Mouse (Mus musculus) hematopoietic multipotent progenitor cell, adult 10-12 weeks (in vitro differentiated cells): ENCODE results near the gene Olfr1504. TPM values are rescaled to one million over a fixed set of nuclear protein-coding genes. Genes with fewer than 3 reads are reported as not detected.

Experiments
- polyA plus RNA-seq: library from polyadenylated mRNA; stranded (reverse); fragments of >175 nt; gene quantifications from 2 replicates; pipeline ENCODE4 v1.2.3, GENCODE M21; 2012; ENCODE audit warnings: low replicate concordance

Olfr1504 gene
- polyA plus RNA-seq: not detected in 2 replicates

DNA sequence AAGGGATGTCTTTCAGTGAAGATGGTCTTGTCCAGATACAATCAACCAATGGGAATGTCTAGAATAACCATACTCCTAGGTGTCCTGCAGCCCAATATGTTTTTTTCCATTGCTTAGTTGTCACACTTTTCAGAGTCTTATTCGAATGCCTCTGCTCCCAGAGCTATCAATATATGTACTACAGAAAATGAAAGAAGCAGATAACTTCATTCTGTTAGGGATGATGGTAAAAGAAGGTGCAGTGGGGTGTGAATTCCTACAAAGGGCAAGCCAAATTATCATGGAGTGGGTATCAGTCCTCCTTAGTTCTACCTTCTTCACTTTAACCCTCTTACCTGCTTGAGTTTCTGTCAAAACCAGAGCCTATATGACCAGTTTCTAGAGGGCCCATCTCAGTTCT lies at the start of gene Olfr1504:
Olfr1504 (minus strand) TSS at position 101 of the 400 bp plus-strand sequence.

DNA sequence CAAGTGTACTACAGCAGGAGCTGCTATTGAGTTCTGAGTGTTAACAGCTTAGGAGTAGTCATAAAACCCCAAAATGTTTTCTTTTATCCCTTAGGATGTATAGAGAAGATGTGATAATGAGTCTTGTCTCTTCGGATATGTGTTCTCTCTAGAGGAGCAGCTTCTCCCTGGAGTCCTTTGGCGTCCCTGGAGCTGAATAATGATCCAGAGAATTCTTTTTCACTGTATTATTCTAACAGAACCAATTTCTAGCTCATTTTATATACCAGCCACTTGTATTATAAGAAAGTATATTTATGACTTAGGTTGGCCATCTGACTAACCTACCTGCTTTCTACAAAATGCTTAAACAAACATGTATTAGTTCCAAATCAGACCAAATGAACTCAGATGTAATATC lies 15.5 kb upstream of the Olfr1504 start, which contains the start of gene Olfr1505:
Olfr1505 (plus strand) TSS at position 301 of the 400 bp plus-strand sequence.

DNA sequence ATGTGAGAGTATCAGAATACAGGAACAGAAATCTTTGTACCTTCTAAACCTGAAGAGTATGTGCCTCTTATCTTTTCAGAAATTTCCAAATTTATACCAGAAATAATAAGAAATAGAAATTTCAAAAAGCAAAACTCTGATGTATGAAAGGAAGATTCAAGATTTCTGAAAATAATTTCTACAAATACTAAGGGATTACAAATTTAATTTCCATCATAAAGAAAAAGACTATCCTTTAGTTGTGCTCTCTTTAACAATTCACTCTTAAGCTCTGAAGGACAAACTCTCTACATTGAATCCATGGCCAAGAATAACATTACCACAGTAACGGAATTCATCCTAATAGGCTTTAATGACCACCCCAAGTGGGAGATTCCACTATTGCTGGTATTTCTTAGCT lies 36.2 kb downstream of the Olfr1504 start, which contains the start of gene Olfr1502:
Olfr1502 (plus strand) TSS at position 301 of the 400 bp plus-strand sequence.

DNA sequence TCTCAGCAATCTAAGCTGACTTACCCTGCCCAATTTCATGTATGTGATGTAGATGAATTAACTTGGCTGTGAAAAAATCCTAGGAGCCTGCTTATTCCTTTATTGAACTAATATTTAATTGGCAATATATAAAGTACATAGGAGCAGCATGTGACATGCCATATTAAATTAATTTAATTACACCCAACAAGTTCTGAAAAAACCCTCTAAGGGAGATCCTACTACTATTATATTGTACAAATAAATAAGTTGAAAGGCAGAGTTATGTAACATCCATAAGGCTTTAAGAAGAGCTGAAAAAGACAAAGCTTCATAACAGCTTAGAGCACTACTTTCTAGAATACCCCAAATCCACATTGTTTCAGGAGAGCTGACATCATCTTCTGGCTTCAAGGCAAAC lies 47.1 kb downstream of the Olfr1504 start, which contains the start of gene Olfr1501:
Olfr1501 (minus strand) TSS at position 101 of the 400 bp plus-strand sequence.

Other genes with a start within 250 kb of the Olfr1504 start
- gene Olfr1490, start 246.8 kb downstream of the Olfr1504 start, polyA plus RNA-seq: not detected in 2 replicates
- not detected in 2 replicates for gene Olfr1491, start 200.7 kb downstream of the Olfr1504 start, polyA plus RNA-seq
- gene Olfr1493-ps1, start 174.7 kb downstream of the Olfr1504 start, polyA plus RNA-seq: not detected in 2 replicates
- not detected in 2 replicates for gene Olfr1494, start 158.2 kb downstream of the Olfr1504 start, polyA plus RNA-seq
- gene Olfr1495, start 133.3 kb downstream of the Olfr1504 start, polyA plus RNA-seq: not detected in 2 replicates
- not detected in 2 replicates for gene Olfr1496, start 120.0 kb downstream of the Olfr1504 start, polyA plus RNA-seq
- not detected in 2 replicates for gene Olfr1497, start 99.7 kb downstream of the Olfr1504 start, polyA plus RNA-seq
- not detected in 2 replicates for gene Olfr1499, start 78.5 kb downstream of the Olfr1504 start, polyA plus RNA-seq
- not detected in 2 replicates for gene Olfr1500, start 67.4 kb downstream of the Olfr1504 start, polyA plus RNA-seq
- gene Olfr1501, start 47.2 kb downstream of the Olfr1504 start, polyA plus RNA-seq: not detected in 2 replicates
- not detected in 2 replicates for gene Olfr1502, start 36.1 kb downstream of the Olfr1504 start, polyA plus RNA-seq
- not detected in 2 replicates for gene Olfr1505, start 15.6 kb upstream of the Olfr1504 start, polyA plus RNA-seq